Mouse (Mus musculus): Measurements from ENCODE around the gene Tbc1d23. TPM values are rescaled to one million over a fixed set of nuclear protein-coding genes. Genes with fewer than 3 reads are reported as not detected.

Tbc1d23 gene
- total RNA-seq (2021): 10 to 100 TPM; 38.8 to 42.4 TPM
- long read RNA-seq, experiment 1, transcript Tbc1d23-201 (18 exons, 3,690 nt): minor isoform, 12 of 57 reads
- long read RNA-seq, experiment 1, transcript Tbc1d23-203 (19 exons, 3,112 nt): major isoform, 28 of 57 reads
- long read RNA-seq, experiment 1, partial matches to known transcripts: 4 of 57 reads
- long read RNA-seq, experiment 1, other reads (novel, unspliced or antisense): 13 of 57 reads
- long read RNA-seq, experiment 2, transcript Tbc1d23-203 (19 exons, 3,112 nt): major isoform, 21 of 37 reads
- long read RNA-seq, experiment 2, partial matches to known transcripts: 4 of 37 reads
- long read RNA-seq, experiment 2, other reads (novel, unspliced or antisense): 8 of 37 reads

DNA sequence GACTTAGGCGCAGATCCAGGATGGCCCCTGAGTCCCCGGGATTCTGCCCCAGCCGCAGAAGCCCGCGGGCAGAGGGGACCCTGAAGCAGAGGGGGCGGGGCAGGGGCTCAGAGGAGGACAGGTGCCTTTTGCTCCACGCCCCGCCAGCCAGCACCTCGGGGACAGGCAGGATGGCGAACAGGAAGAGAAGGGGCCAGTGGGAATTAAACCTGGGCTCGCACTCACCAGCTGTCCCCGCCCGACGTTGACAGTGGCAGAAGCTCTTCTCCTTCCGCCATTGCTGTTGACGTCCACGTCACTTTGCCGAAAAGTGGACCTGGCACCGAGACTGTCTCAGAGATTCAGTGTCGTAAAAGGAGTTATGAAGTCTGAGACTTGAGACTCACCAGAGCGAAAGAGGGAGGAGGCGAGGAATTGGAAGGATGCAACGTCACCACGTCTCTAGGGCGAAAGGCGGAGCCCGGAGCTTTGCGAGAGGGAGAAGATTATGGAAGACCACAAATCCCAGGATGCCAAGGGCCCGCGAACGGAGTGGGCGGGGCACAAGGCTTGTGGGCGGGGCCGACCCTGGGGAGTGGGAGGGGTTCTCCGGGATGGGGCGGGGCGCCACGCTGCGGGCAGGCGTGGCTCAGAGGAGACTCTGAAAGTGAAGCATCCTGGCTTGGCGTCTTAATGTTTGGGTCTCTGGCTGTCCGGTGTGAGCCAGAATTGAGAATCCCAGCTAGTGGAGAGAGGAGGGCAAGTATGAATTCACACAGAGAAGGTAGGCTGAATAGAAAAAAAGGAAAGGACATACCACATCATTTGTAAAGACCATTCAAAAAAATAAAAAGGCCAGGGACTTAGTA, at the start of gene Tbc1d23:
TSS of gene Tbc1d23 (minus strand) at position 416 of the 848 bp plus-strand sequence.
- intact Hi-C loops (cut with DNase I): no loop called here
- DNase-seq (ENCODE audit: low spot score in 2 of 2): peak; percentile 97 to 99

DNA sequence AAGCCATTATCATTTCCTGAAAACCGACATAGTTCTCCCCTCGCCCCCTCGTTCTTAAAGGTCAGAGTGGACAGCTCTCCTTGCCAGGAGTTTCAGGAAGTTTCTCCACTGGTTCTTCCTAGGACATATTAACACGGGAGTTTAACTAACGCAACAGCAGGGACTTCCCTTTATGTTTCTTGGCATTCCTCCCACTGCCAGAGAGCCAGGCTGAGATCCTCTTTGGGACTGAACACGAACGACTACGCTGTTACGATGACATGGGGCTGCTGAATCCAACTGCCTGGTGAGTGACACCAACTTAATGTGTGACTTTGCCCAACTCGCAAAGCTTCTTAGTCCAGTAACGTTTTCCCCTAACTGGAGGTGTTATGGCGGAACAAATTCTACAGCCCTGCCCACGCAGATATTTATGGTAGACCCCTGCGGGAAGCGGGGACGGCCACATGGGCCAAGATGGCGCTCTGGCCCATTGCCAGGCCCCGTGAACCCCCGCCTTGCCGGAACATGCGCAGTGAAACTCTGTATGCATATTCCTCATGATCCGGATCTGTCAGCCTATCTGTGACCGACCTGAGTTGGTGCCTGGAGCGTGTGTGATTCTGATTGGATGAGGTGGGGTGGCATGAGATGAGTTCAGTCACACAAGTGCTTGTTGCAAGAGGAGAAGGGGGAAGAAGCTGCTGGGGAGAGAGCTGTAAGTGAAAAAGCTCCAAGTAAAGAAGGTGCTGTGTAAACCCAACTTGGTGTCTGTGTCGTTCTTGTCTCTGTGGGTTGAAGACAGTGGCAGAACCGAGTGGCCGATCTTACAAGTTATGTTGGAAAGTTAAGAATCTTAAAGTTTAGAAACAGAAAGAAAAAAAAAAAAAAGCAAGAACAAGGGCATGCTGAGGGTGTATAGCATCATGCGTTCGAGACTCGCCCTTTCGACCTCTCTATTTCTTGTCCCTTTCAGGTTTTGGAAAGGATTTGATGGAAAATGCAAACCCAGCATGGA, 49.2 kb upstream of the Tbc1d23 start:
- intact Hi-C loops (cut with DNase I): no loop called here
- peak in 1 of 2 experiments; percentile 24 for DNase-seq (ENCODE audit: low spot score in 2 of 2)

DNA sequence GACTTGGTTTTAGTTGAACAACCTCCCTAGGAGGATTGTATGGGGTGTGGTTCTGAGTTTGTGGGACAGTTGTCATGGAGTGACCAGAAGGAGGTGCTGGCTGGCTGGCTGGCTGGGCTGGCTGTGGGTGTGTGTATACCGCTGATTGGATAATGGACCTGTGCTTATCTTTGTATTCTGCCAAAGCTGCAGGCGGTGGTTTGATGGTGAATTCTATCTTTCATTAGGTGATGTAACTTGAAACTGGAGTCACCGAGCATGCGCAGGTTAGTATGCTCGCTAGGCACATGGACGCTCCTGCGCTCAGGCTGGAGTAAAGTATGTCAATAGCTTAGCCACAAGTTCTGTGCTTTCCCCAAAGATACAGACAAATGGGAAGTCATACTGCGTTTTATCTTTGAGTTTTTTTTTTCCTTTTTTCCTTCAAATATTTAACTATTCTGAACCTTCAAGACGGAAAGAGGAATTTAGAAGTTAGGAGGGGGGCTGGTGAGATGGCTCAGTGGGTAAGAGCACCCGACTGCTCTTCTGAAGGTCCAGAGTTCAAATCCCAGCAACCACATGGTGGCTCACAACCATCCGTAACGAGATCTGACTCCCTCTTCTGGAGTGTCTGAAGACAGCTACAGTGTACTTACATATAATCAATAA, 47.8 kb upstream of the Tbc1d23 start:
- intact Hi-C loops (cut with DNase I): no loop called here
- DNase-seq (ENCODE audit: low spot score in 2 of 2): no peak

DNA sequence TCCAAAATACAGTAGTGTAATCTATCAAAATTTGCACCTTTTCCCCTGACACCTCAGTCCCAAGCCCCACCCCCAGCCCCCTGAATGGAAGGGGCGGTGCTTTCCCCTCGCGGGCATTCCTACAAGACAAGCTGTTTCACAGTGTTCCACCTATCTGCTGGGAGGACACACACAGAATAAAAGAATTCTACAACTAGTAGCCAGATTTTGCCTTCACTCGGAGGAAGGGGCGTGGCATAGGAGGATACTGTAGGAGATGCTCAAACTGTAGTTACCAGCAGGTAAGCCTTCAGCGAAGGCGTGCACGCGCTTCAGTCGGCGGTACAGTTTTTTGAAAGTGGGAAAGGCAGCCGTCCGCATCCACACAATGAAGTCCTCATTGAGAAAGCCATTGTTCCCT, 38.4 kb upstream of the Tbc1d23 start:
- no peak for DNase-seq (ENCODE audit: low spot score in 2 of 2)
- intact Hi-C loops (cut with DNase I): no loop called here

DNA sequence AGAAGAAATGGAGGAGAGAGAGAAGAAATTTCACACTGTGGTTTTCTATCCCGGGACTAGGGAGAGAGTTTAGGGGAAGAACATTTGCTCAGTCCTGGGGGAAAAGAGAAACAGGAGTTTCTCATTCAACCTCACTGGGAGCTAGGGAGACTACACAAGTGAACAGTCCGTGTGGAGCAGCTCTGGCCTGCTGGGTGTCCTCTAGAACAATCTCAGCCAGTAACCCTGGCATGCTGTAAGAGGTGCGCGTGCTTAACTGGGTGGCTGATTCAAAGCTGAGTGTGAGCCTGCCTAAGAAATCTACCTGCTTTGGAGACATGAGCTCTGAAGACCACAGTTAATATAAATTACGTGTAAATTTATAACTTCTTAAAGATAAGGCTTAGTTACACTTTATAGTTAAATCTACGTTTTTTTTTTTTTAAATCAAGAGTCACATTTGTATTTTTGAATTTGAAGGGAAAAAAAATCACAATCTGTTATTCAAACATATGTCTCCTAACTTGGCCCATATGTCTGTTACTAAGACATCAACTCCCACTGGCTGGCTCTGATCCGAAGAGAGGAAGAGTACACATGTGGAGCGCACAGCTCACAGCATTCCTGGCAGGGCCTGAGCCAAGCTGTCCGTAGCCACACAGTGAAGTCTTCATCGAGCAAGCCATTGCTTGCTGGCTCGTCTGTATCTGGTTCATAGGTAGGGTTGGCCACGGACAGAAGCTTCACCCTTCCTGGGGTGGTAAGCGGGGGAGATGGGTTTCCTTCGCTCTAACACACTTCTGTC, 36.9 kb upstream of the Tbc1d23 start:
- intact Hi-C loops (cut with DNase I): no loop called here

DNA sequence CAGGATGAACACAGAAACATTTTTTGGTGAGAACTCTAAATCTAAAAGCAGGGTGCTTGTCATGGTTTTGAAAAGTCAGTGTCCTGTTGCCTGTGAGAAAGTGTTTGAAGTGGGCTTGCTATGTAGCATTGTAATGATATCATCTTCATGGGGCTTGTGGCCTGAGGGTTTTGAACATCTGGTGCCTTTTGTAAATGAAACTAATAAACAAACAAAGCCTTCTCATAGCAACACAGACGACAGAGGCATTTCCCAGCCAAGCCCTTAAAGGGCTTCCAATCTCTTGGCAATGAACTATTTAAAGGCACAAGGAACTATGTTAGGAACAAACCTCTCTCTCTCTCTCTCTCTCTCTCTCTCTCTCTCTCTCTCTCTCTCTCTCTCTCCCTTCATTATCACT, 35.8 kb upstream of the Tbc1d23 start:
- no peak for DNase-seq (ENCODE audit: low spot score in 2 of 2)
- intact Hi-C loops (cut with DNase I): no loop called here

More for the DNA sequence above, 36.9 kb upstream of the Tbc1d23 start:
- DNase-seq (ENCODE audit: low spot score in 2 of 2): peak; percentile 65 to 74

DNA sequence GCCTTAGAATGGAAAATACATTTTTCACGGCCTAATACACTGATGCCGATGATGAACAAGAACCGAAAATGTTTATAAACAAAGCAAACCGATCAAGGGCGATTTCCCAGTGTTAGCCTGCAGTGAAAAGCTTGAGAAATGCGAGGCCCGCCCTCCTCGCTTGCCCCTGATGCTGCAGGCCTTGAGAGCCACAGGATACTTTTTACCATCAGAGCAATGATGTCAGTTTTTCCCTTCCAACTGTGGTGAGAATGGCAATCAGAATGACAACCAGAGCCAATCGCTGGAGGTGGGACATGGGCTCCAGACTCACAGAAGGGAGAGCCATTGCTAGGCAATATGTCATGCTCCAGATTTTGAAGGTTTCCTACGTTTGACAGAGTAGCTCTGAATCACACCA, 28.8 kb upstream of the Tbc1d23 start:
- intact Hi-C loops (cut with DNase I): no loop called here

DNA sequence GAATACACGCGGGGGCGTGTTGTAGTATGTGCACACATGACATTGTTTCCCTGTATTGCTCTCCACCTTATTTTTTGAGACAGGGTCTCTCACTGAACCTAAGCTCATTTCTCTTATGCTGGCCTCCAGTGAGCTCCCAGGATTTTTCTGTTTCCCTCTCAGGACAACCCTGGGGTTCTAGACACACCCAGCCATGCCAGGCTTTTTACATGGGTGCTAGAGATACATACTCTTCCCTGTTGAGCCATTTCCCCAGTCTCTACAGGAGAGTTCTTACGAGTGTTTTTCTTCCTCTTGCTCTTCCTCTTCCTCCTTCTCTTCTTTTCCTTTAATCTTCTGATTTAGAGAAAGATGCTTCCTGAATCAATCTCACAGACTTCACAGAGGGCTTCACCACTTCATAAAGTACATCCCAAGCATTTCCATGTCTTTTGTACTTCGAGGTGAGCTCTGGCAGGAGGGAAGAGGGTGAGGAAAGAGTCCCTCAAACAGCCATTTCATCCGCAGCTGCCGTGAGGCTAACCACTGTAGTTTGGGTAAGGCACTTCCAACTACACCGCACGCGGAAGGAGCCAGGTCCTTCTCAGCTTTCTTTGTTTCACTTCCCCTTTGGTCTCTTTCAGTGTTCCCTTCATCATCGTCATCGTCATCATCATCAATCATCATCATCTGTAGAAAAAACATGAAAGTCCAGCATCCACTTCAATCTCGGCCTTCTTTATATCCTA, 28.2 kb upstream of the Tbc1d23 start:
- intact Hi-C loops (cut with DNase I): no loop called here
- no peak for DNase-seq (ENCODE audit: low spot score in 2 of 2)

More for the DNA sequence above, 28.8 kb upstream of the Tbc1d23 start:
- no peak for DNase-seq (ENCODE audit: low spot score in 2 of 2)

DNA sequence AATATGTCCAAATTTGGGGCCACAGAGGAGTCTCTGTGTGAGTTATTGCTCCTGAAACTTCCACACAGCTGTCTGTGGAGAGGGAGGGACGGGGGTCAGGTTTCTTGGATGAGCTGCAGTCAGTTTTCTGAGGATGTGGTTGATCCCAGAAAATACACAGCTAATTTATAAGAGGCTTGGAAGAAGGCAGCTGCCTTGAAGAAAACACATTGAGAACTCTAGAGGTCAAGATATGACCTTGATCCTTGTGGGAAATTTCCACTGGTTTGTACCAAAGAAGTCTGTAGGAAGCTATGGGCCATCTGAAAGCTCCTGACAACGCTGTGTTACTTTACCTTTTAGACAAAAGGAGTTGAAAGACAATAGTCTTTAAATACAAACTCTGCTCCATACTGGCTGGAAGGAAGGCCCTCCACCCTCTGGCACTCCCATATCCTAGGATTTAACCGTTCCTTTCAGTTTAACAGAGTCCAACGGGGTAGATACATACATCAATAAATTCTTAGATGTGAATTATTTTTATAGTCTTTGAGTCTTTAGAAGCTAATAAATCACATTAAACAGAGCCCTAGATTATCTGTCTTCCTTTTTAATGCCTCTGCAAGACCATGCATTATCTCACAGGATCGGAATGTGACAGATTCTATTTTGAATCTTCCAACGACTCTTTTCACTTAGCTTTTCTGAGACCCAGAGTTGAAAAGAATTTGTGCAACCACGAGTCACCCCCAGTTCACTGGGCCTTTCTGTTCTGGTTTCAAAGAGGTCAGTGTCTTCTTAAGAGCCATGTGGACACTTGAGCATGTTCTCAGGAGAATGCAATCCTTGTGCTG, 20.5 kb upstream of the Tbc1d23 start:
- intact Hi-C loops (cut with DNase I): no loop called here

DNA sequence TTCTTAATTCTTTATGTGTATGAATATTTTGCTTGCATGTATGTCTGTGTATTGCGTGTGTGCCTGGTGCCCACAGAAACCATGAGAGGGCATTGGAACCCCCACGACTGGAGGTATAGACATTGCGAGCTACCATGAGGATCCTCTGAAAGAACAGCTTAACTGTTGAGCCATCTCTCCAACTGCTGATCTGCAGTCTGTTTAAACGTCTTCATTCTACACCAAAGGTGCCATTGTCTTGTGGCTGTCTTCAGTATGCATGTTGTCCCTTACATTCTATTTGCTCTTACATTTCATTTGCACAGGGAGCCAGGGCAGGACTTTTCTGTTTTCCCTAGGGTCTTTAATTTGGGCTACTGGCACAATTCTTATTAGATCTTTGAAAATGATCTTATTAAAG, 19.7 kb upstream of the Tbc1d23 start:
- intact Hi-C loops (cut with DNase I): no loop called here
- no peak for DNase-seq (ENCODE audit: low spot score in 2 of 2)

More for the DNA sequence above, 20.5 kb upstream of the Tbc1d23 start:
- DNase-seq (ENCODE audit: low spot score in 2 of 2): peak in 1 of 2 experiments; percentile 25

DNA sequence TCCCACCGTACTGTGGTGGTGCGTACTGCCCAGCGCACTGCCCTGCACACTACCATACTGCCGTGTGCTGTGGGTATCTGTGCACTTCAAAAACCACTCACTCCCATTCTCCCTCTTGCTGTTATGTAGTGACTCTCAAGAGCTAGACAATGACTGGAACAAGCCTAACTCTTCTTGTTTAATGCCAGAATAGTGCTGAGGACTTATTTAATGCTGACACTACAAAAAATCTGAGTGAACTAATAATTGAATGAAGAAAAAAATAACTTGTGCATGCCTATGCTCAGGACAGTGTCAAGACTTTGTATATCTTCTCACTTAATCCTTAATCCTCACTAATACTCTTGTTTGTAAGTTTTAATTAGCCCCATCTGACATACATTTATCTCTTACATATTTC, 16.2 kb upstream of the Tbc1d23 start:
- DNase-seq (ENCODE audit: low spot score in 2 of 2): no peak
- intact Hi-C loops (cut with DNase I): loop anchor here (2.0 kb wide), 1 partner anchor 151 kb away; no protein-coding TSS in a partner anchor

DNA sequence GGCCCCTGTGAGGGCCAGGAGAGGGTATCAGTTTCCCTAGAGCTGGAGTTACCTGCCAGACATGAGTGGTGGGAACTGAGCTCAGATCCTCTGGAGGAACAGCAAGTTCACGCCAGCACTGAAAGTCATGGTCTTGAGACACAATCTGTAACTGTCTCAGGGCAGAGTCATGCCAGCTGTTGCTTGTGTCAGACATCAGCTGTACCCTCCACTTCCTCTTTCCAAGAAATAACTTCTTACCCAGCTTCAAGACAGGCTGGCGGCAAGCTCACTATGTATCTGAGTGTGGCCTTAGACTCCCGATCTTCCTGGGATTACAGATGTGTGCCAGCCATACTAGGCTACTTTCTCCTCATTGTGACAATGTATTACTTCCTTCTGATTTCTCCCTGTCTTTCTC, 15.3 kb upstream of the Tbc1d23 start:
- intact Hi-C loops (cut with DNase I): loop anchor here (2.0 kb wide), 1 partner anchor 152 kb away; no protein-coding TSS in a partner anchor
- DNase-seq (ENCODE audit: low spot score in 2 of 2): no peak

DNA sequence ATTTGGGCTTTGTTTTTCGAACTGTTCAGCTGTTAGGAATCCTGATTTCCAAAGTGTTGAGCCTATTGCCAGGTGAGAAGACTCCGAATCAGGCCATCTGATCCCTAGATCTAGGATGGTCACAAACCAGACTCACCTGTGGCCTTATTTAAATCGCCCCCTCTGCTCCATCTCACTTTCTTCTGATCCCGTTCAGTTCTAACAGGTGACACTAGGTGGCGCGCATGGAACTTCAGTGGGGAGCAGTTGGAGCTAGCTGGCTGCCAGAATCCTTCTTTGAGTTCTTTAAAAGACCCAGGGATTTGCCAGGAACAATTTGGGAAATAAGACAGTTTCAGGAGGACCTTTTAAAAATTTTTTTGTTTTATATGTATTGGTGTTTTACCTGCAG, 12.5 kb upstream of the Tbc1d23 start:
- intact Hi-C loops (cut with DNase I): loop anchor here (5.0 kb wide), 2 partner anchors 338 to 353 kb away; no protein-coding TSS in a partner anchor
- peak; percentile 72 to 86 for DNase-seq (ENCODE audit: low spot score in 2 of 2)

DNA sequence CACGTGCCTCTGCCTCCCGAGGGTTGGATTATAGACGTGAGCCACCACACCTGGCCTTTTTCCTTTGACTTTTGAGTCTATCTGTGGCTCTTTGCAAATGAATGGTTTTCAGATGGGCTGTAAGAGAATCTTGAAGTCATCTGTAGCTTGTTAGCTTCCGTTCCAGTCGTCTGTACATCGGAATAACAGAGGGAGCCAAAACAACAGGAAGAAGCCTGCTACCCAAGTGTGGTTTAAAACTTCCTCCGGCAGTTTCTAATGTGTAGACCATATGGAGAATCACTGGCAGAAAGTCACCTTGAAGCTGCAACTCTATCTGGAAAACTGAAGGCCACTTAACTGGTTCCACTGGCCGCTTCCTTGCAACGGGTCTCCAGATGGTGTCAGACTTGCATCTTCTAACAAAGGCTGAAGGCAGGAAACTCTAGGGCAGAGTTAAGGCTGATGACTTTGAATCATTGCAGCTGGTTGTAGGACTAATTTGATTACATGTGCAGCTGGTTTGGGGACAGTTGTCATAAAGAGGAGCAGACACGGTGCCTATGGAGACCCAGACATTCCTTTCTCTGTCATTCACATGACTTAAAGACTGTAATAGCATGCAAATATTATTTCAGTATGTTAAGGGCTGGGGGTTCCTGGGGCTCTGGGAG, 12.0 kb upstream of the Tbc1d23 start:
- intact Hi-C loops (cut with DNase I): loop anchor here (5.0 kb wide), 2 partner anchors 339 to 354 kb away; no protein-coding TSS in a partner anchor

DNA sequence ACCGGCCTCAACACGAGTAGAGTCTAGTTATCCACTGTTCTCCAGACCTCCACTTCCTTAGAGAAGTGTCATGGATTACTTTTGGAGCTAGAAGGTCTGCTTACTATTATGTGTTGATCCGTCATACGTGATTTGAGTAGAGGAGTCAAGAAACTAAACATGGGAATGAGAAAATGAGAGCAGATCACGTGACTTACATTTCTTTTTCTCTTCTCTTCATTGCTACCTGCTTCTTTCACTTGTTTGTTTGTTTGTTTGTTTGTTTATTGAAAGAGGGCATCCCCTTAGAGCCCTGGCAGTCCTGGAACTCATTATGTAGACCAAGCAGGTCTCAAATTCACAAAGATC, 11.5 kb upstream of the Tbc1d23 start:
- DNase-seq (ENCODE audit: low spot score in 2 of 2): no peak
- intact Hi-C loops (cut with DNase I): loop anchor here (5.0 kb wide), 2 partner anchors 339 to 354 kb away; no protein-coding TSS in a partner anchor

More for the DNA sequence above, 12.0 kb upstream of the Tbc1d23 start:
- DNase-seq (ENCODE audit: low spot score in 2 of 2): no peak

Data from left cerebral cortex, postnatal 14 days (tissue).